Mouse (Mus musculus): ENCODE results near the gene Cldn13. TPM values are rescaled to one million over a fixed set of nuclear protein-coding genes. Genes with fewer than 3 reads are reported as not detected.

Gene Cldn13
- 7.1 and 11.9 TPM in 2 replicates for polyA plus RNA-seq (2012; rRNA removed)

GRCm38 (mm10) chr5:134915311-134915710, at the start of gene Cldn13:
Gene Cldn13 (minus strand): TSS chr5:134915526.

DNA sequence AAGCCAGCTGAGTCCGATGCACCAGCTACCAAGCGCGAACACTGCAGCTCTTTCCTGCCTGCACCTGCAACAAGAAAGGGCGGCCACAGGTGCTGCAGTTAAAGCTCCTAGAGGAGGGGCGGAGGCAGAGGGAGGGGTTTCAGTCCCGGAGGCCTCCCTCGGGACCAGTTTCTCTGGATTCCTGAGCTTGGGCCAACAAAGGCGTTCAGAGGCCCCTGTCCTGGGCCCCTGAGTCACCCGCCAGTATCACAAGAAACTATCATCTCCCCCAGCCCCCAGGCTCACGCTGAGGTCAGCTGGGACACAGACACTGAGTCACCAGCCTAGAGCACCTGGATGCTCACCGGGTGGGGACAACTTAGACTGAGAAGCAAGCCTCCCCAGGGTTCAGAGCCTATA, 31.5 kb upstream of the Cldn13 start, which contains the start of gene Cldn4:
TSS of gene Cldn4 (minus strand) at position 78 of the 399 bp plus-strand sequence.

DNA sequence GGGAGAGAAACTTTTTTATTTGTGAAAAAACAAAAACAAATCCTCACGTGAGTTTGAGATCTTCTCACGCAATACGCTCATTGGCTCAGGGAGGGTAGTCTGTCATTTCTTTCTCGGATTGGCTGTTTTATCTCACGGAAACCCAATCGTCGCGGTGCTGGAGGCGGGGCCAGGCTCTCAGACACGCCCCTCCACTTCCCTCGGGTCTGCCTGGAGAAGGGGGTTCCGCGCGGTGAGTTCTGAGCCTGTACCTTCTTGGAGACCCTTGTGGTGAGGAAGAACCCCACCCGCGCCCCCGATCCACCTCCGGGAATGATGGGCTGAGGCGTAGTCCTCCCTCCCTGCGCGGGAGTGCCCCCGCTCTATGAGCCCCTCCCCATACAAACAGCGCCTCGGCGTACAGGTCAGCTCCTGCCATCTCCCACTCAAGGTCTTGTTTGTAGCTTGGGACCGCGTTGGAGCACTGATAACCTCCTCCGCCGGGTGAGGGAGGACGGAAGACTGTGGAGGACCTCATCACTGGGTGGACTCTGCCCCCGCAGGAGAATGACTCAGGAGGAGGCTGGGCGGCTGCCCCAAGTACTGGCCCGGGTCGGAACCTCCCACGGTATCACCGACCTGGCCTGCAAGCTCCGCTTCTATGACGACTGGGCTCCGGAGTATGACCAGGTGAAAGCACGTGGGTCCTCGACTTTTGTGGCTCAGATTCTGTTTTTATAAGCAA, 17.0 kb upstream of the Cldn13 start, which contains the start of gene Mettl27:
TSS of gene Mettl27 (plus strand) at position 190 of the 724 bp plus-strand sequence.

DNA sequence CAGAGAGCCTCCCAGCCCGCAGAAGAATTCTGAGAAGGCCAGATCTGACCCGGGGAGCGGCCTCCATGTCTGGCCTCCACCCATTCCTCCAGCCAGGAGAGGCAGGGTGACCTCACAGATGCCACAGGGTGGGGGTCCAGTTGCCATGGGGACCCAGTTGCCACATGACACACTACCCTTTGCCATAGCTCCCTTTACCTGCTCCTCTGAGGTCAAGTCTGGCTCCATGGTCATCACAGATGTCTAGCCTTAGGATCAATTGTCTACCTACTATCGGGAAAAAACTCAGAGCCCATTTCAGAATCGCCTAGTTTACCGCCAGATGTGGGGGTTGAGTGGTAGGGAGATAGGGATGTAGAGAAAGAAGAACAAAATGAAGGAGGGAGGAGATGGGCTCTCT, 8.7 kb downstream of the Cldn13 start, which contains the start of gene Tmem270:
TSS of gene Tmem270 (minus strand) at position 101 of the 400 bp plus-strand sequence.

Other genes starting within 250 kb of the Cldn13 start
- 41.4 and 45.1 TPM in 2 replicates for gene Limk1, start 226.9 kb downstream of the Cldn13 start, polyA plus RNA-seq (2012; rRNA removed)
- 8.6 and 16.8 TPM in 2 replicates for gene Eln, start 168.2 kb downstream of the Cldn13 start, polyA plus RNA-seq (2012; rRNA removed)
- gene Tmem270, start 8.8 kb downstream of the Cldn13 start, polyA plus RNA-seq (2012; rRNA removed) = not detected in 2 replicates
- 6.1 and 12.3 TPM in 2 replicates for gene Mettl27, start 16.8 kb upstream of the Cldn13 start, polyA plus RNA-seq (2012; rRNA removed)
- 3.0 and 6.3 TPM in 2 replicates for gene Cldn4, start 31.4 kb upstream of the Cldn13 start, polyA plus RNA-seq (2012; rRNA removed)
- 1.2 and 2.8 TPM in 2 replicates for gene Cldn3, start 70.7 kb upstream of the Cldn13 start, polyA plus RNA-seq (2012; rRNA removed)
- 34.8 and 49.6 TPM in 2 replicates for gene Abhd11, start 93.6 kb upstream of the Cldn13 start, polyA plus RNA-seq (2012; rRNA removed)
- gene Stx1a, start 108.0 kb upstream of the Cldn13 start, polyA plus RNA-seq (2012; rRNA removed) = 32.9 and 37.0 TPM in 2 replicates
- gene Dnajc30, start 148.7 kb upstream of the Cldn13 start, polyA plus RNA-seq (2012; rRNA removed) = 16.1 and 22.3 TPM in 2 replicates
- gene Bud23, start 149.4 kb upstream of the Cldn13 start, polyA plus RNA-seq (2012; rRNA removed) = 110 and 175 TPM in 2 replicates
- 20.8 and 26.8 TPM in 2 replicates for gene Vps37d, start 162.7 kb upstream of the Cldn13 start, polyA plus RNA-seq (2012; rRNA removed)
- 3.9 and 4.3 TPM in 2 replicates for gene Mlxipl, start 174.4 kb upstream of the Cldn13 start, polyA plus RNA-seq (2012; rRNA removed)
- 18.3 and 18.7 TPM in 2 replicates for gene Tbl2, start 234.1 kb upstream of the Cldn13 start, polyA plus RNA-seq (2012; rRNA removed)

Data from central nervous system, embryonic 11.5 days (tissue).